Mouse (Mus musculus) liver, embryonic 14.5 days (tissue): ENCODE results near the gene Lca5. TPM values are rescaled to one million over a fixed set of nuclear protein-coding genes. Genes with fewer than 3 reads are reported as not detected.

Experiments
- ATAC-seq: fragments of 200-750 bp; cut with Nextera tagmentation; 2 replicates; pipeline ENCODE4 v1.8.0; 2017; ENCODE audit warnings: moderate number of reproducible peaks, mild to moderate bottlenecking, moderate library complexity; ENCODE audit not compliant: insufficient read depth
- DNase-seq, 3 experiments: peaks; one replicate each; pipeline ENCODE4 v3.0.0-alpha.2; 2012 to 2013; ENCODE audit warnings: low read depth in 3 of 3, low spot score in 3 of 3
- H3K27ac ChIP-seq: fragments of 300-500 bp; sonication (generic); 2 replicates; pipeline ENCODE4 v1.5.1; 2014; ENCODE audit warnings: moderate library complexity, mild to moderate bottlenecking, control low read depth, inconsistent platforms
- H3K27me3 ChIP-seq: fragments of 300-500 bp; sonication (generic); 2 replicates; pipeline ENCODE4 v1.6.1; 2014; ENCODE audit warnings: mild to moderate bottlenecking, low read length, moderate library complexity; ENCODE audit not compliant: control insufficient read depth, insufficient read depth
- H3K36me3 ChIP-seq: fragments of 300-500 bp; sonication (generic); replicated peaks from 2 replicates; pipeline ENCODE4 v1.6.1; 2014; ENCODE audit warnings: low read depth; ENCODE audit not compliant: control insufficient read depth, insufficient read depth
- H3K4me1 ChIP-seq, 2 experiments: fragments of 200-500 bp in 1 of 2; fragments of 300-500 bp in 1 of 2; sonication (generic) in 1 of 2; replicated peaks; 2 replicates each; pipeline ENCODE4 v1.6.1; 2012 to 2014; ENCODE audit warnings: antibody characterized with exemption in 1 of 2, inconsistent platforms in 1 of 2, low read length in 1 of 2; ENCODE audit not compliant: control insufficient read depth in 2 of 2, insufficient read depth in 2 of 2
- H3K4me2 ChIP-seq: fragments of 300-500 bp; sonication (generic); 2 replicates; pipeline ENCODE4 v1.6.1; 2014; ENCODE audit warnings: low read depth, mild to moderate bottlenecking, control low read depth, moderate library complexity
- H3K4me3 ChIP-seq, 2 experiments: fragments of 200-500 bp in 1 of 2; fragments of 300-500 bp in 1 of 2; sonication (generic) in 1 of 2; 2 replicates each; pipeline ENCODE4 v1.5.1; 2012 to 2014; ENCODE audit warnings: low read depth in 2 of 2, low read length in 2 of 2, mild to moderate bottlenecking in 2 of 2, control low read depth in 1 of 2, inconsistent platforms in 1 of 2, moderate library complexity in 1 of 2; ENCODE audit not compliant: insufficient read depth in 1 of 2
- H3K9ac ChIP-seq: fragments of 300-500 bp; sonication (generic); replicated peaks from 2 replicates; pipeline ENCODE4 v1.6.1; 2014; ENCODE audit warnings: mild to moderate bottlenecking, control low read depth, moderate library complexity
- H3K9me3 ChIP-seq: fragments of 300-500 bp; sonication (generic); 2 replicates; pipeline ENCODE4 v1.6.1; 2016; ENCODE audit warnings: low read length, mixed read lengths; ENCODE audit not compliant: control insufficient read depth
- CTCF ChIP-seq: IDR thresholded peaks from 2 replicates; pipeline ENCODE4 v1.5.1; 2016; ENCODE audit warnings: antibody characterized with exemption, low read depth, control low read depth
- EP300 ChIP-seq: IDR thresholded peaks from 2 replicates; pipeline ENCODE4 v1.6.1; 2016; ENCODE audit warnings: antibody characterized with exemption, low read depth
- WGBS: fragments of 180-500 bp; shearing (Covaris S2); extraction: QIAGEN DNeasy Blood & Tissue Kit; methylation state at CpG from one replicate; pipeline ENCODE4 v1.1.7; 2014; ENCODE audit not compliant: insufficient replicate concordance; 5-methylcytosine and 5-hydroxymethylcytosine counted together
- polyA plus RNA-seq, 2 experiments: library from polyadenylated mRNA; depleted of rRNA in 1 of 2; stranded (reverse) in 1 of 2; unstranded in 1 of 2; fragments of >200 nt; fragmentation: Nextera tagmentation in 1 of 2; extraction: Ambion mirVana in 1 of 2; gene quantifications; 2 replicates each; pipeline versions ENCODE4 v1.2.1 to v1.2.3; 2012 to 2014

Gene Lca5
- polyA plus RNA-seq, 2 experiments: 0.59 to 1.6 TPM

DNA sequence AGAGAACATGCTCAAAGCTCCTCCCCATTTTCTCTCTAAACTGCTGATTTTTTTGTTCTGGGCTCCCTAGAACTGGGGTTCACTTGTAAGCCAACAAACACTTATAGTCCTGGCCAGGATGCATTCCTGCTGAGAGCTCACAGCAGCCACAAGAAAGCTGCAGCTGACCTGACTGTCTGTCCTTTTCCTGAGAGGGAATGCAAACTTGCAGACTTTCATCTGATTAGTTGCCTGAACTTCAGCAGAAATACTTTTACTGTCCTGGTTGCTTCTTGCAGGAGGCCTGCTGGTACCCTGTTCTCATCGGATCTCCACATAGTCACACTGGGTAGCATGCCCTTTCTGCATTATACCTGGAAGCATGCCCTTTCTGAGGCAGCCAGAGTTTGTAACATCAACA, 91.0 kb downstream of the Lca5 start:
- DNase-seq: no peak

DNA sequence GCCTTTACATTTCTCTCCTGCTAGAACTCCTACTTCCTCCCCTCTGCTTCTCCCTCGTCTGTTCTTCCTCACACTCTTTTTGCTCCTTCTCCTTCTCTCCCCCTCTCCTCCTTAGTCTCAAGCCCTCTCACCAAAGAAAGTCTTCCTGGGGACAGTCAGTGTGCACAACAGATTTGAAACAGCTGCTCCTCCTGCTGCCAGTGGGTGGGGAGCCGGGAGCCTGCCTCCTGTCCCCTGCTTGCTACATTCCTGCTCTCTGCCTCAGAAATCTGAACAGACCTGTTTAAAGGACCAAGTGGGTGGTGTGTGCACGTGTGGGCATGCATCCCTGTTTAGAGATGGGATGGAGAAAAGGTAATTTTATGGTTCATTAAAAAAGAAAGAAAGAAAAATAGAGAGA, 91.4 kb downstream of the Lca5 start:
- no peak overlapping the region for H3K27ac ChIP-seq
- no peak for ATAC-seq
- no peak for TF ChIP-seq EP300
- no peak for TF ChIP-seq CTCF

More for the DNA sequence above, 91.0 kb downstream of the Lca5 start:
- TF ChIP-seq CTCF: no peak
- TF ChIP-seq EP300: no peak
- 8% methylated on average over 1 of the region's 1 CpGs for WGBS
- H3K4me1 ChIP-seq: peaks cover 0 to 2% of the 10 kb centered on the region in 2 experiments; a peak in 1 of 4 replicates
- no peak overlapping the region for H3K27ac ChIP-seq
- no peak overlapping the region for H3K4me2 ChIP-seq
- H3K9ac ChIP-seq: no peak overlapping the region
- no peaks in the 10 kb centered on the region for H3K36me3 ChIP-seq
- H3K9me3 ChIP-seq: no peaks in the 10 kb centered on the region
- no peaks in the 10 kb centered on the region for H3K27me3 ChIP-seq
- ATAC-seq: no peak
- H3K4me3 ChIP-seq: no peak overlapping the region

DNA sequence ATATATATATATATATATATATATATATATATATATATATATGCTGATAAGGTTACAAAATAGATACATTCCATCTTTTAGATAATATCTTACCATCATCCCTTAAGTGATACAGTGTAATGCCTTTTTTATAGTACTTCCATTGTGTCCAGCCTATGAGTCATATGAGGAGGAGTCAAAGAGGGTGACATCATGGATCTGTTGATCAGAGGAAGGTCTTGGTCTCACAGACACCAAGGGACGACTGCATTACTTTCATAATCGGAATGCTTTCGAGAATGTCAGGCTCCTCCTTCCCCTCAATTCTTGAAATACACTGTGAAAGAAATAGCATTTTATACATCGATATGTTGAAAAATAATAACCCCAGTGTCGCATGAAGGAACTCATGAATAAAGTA, 93.4 kb downstream of the Lca5 start:
- H3K9me3 ChIP-seq: no peaks in the 10 kb centered on the region
- no peak overlapping the region for H3K4me2 ChIP-seq
- no peak overlapping the region for H3K9ac ChIP-seq
- peaks cover 0 to 2% of the 10 kb centered on the region in 2 experiments; a peak in 1 of 4 replicates for H3K4me1 ChIP-seq
- ATAC-seq (no peak), DNase-seq (no peak)
- no peaks in the 10 kb centered on the region for H3K36me3 ChIP-seq
- no peak for TF ChIP-seq EP300
- no peak for TF ChIP-seq CTCF
- H3K27ac ChIP-seq: no peak overlapping the region
- 64% methylated on average over 5 of the region's 5 CpGs for WGBS
- H3K4me3 ChIP-seq: no peak overlapping the region
- H3K27me3 ChIP-seq: no peaks in the 10 kb centered on the region

More for the DNA sequence above, 91.4 kb downstream of the Lca5 start:
- no peak for DNase-seq
- Histone ChIP-seq H3K9ac (no peak overlapping the region), H3K9me3 (no peaks in the 10 kb centered on the region), H3K27me3 (no peaks in the 10 kb centered on the region), H3K36me3 (no peaks in the 10 kb centered on the region), H3K4me2 (no peak overlapping the region), H3K4me1 (peaks cover 0 to 2% of the 10 kb centered on the region in 2 experiments; a peak in 1 of 4 replicates), H3K4me3 (no peak overlapping the region)
- WGBS: 23% methylated on average over 3 of the region's 3 CpGs

DNA sequence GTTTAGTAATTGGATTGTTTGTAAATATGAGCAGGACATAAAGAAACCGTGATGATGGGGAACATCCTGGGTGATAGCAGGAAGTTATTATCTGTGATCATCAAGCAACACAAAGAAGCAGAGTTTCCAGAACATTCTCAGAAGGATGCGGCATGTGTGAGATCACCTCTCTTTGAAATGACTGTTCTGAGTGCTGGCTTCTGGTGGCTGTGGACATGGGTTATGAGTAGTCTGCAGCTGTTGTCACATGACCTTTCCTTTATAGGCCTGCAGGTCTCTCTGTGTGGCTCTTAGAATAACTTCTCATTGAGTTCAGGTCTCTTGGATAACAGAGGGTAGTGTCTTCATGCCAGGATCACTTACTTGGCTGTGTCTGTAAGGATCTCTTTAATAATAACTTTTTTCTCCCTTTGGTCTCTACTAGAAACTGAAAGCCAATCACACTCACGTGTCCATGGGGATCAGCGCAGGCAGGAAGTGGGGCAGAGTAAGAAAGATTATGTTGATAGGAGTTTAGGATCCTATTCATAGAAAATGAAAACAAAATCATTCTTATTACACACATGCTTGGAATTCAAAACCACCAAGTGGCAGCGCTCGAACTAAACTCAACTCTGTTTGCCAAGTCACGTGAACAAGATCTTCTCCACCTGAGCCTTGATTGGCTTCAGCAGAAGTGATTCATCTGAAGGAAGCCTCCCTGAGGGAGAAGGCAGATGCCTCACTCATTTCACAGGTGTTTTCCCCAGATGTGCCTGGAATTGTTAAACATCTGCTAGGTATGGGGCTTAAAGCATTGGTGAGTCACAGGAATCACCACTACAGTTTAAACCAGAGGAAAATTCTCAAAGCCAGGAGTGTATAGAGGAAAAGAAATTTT, 98.2 kb downstream of the Lca5 start:
- Histone ChIP-seq H3K9me3 (no peaks in the 10 kb centered on the region), H3K4me2 (no peak overlapping the region), H3K27me3 (no peaks in the 10 kb centered on the region), H3K27ac (no peak overlapping the region), H3K9ac (no peak overlapping the region), H3K4me1 (no peaks in the 10 kb centered on the region), H3K36me3 (no peaks in the 10 kb centered on the region), H3K4me3 (no peak overlapping the region)
- WGBS: 65% methylated on average over 7 of the region's 7 CpGs
- DNase-seq: no peak
- TF ChIP-seq CTCF (no peak), EP300 (no peak)
- ATAC-seq: no peak

Other genes starting within 250 kb of the Lca5 start
- 3.0 and 3.5 TPM in 2 replicates for gene Sh3bgrl2, start 107.2 kb upstream of the Lca5 start, polyA plus RNA-seq (2012; rRNA removed)
- gene Sh3bgrl2, start 107.2 kb upstream of the Lca5 start, polyA plus RNA-seq (2014; fragmentation: Nextera tagmentation; extraction: Ambion mirVana): 9.7 and 15.1 TPM in 2 replicates